Mouse (Mus musculus) kidney, embryonic 15.5 days (tissue): Measurements from ENCODE around the gene Msh6. TPM values are rescaled to one million over a fixed set of nuclear protein-coding genes. Genes with fewer than 3 reads are reported as not detected.
"Not testable (repeated sequence)": the region's sequence is repeated elsewhere in the genome, so short reads cannot be mapped to it uniquely, and the experiment has no call there.

Experiments
- ATAC-seq: fragments of 200-750 bp; cut with Nextera tagmentation; replicated peaks from 2 replicates; pipeline ENCODE4 v1.8.0; 2017; ENCODE audit warnings: moderate TSS enrichment; ENCODE audit not compliant: low FRiP score
- H3K27ac ChIP-seq: fragments of 300-500 bp; sonication (generic); 2 replicates; pipeline ENCODE4 v1.5.1; 2015; ENCODE audit warnings: mild to moderate bottlenecking, inconsistent platforms
- H3K27me3 ChIP-seq: fragments of 300-500 bp; sonication (generic); 2 replicates; pipeline ENCODE4 v1.6.1; 2015; ENCODE audit warnings: inconsistent platforms
- H3K36me3 ChIP-seq: fragments of 300-500 bp; sonication (generic); 2 replicates; pipeline ENCODE4 v1.6.1; 2015; ENCODE audit warnings: inconsistent platforms
- H3K4me1 ChIP-seq: fragments of 300-500 bp; sonication (generic); 2 replicates; pipeline ENCODE4 v1.6.1; 2015; ENCODE audit warnings: inconsistent platforms
- H3K4me2 ChIP-seq: fragments of 300-500 bp; sonication (generic); 2 replicates; pipeline ENCODE4 v1.6.1; 2015; ENCODE audit warnings: moderate library complexity, mild to moderate bottlenecking, inconsistent platforms
- H3K4me3 ChIP-seq: fragments of 300-500 bp; sonication (generic); replicated peaks from 2 replicates; pipeline ENCODE4 v1.5.1; 2015; ENCODE audit warnings: mild to moderate bottlenecking, inconsistent platforms
- H3K9ac ChIP-seq: fragments of 300-500 bp; sonication (generic); 2 replicates; pipeline ENCODE4 v1.6.1; 2015; ENCODE audit warnings: mild to moderate bottlenecking, inconsistent platforms
- H3K9me3 ChIP-seq: fragments of 300-500 bp; sonication (generic); replicated peaks from 2 replicates; pipeline ENCODE4 v1.6.1; 2016; ENCODE audit warnings: inconsistent platforms
- WGBS: fragments of 180-500 bp; shearing (Covaris S2); methylation state at CpG from one replicate; pipeline ENCODE4 v1.1.7; 2015; ENCODE audit warnings: mixed read lengths; 5-methylcytosine and 5-hydroxymethylcytosine counted together
- polyA plus RNA-seq: library from polyadenylated mRNA; unstranded; fragments of >200 nt; fragmentation: Nextera tagmentation; extraction: Ambion mirVana; gene quantifications from 2 replicates; pipeline ENCODE4 v1.2.1, GENCODE M21; 2015

Gene Msh6
- polyA plus RNA-seq, 1 experiment from 2014 or later = 59.4 TPM

DNA sequence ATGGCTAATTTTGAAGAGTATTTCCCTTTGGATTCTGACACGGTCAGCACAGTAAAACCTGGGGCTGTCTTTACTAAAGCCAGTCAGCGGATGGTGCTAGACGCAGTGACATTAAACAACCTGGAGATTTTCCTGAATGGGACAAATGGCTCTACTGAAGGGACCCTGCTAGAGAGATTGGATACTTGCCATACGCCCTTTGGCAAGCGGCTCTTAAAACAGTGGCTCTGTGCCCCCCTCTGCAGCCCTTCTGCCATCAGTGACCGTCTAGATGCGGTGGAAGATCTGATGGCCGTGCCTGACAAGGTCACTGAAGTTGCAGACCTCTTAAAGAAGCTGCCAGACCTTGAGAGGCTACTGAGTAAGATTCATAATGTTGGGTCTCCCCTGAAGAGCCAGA is 11.1 kb downstream of the Msh6 start:
- Histone ChIP-seq H3K27me3 (no peaks in the 10 kb centered on the region), H3K9ac (no peak overlapping the region), H3K4me1 (0 out of 2 replicates have a peak, but pooled peaks cover 5% of the 10 kb centered on the region), H3K27ac (no peak overlapping the region), H3K9me3 (no peaks in the 10 kb centered on the region), H3K4me3 (no peak overlapping the region), H3K4me2 (no peak overlapping the region), H3K36me3 (peaks cover 98% of the 10 kb centered on the region)
- 83% methylated on average over 8 of the region's 8 CpGs for WGBS
- ATAC-seq = no peak

DNA sequence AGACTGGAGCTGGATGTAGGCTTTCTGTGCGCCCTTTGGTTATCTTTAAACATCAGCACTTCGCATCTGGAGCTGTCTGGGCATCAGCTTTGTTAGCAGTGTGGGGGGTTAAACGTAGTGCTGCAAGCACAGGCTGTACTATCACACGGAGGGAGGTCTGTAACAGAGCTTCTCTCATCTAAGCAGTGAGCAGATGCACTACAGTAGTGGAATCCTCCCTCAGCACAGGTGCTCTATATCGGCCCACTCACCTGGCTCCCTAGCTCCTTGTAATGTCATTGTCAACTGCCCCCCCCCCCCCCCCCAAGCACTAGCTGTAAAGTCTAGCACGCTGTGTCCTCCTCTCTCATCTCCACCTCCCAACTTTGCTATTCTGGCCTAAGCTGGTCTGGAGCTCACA is 12.6 kb downstream of the Msh6 start:
- Histone ChIP-seq H3K36me3 (peaks cover 100% of the 10 kb centered on the region), H3K4me2 (no peak overlapping the region), H3K27me3 (no peaks in the 10 kb centered on the region), H3K27ac (no peak overlapping the region), H3K9ac (no peak overlapping the region), H3K9me3 (no peaks in the 10 kb centered on the region), H3K4me1 (0 out of 2 replicates have a peak, but pooled peaks cover 5% of the 10 kb centered on the region), H3K4me3 (no peak overlapping the region)
- ATAC-seq = no peak
- 75% methylated on average over 6 of the region's 6 CpGs for WGBS

DNA sequence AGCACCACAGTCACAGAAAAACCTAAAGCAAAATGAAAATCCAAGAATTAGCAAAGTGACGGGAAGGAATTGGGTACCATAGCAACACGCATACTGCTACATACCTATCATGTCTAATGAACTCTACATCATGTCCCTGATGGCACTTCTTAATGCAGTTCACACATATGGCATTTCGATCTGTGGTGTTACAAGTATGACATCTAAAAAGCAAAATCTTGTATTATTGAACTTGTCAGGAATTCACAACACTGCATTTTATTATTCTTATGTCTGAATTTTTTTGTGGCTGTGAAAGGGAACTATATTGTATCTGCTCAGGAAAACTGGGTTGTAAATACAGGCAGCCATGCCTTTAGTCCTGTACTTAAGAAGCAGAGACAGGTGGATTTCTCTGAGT is 17.3 kb downstream of the Msh6 start:
- Histone ChIP-seq H3K9ac (no peak overlapping the region), H3K27me3 (no peaks in the 10 kb centered on the region), H3K4me1 (no peaks in the 10 kb centered on the region), H3K36me3 (peaks cover 97% of the 10 kb centered on the region), H3K4me2 (no peak overlapping the region), H3K9me3 (no peaks in the 10 kb centered on the region), H3K4me3 (no peak overlapping the region), H3K27ac (no peak overlapping the region)
- no peak for ATAC-seq
- 85% methylated on average over 3 of the region's 3 CpGs for WGBS

DNA sequence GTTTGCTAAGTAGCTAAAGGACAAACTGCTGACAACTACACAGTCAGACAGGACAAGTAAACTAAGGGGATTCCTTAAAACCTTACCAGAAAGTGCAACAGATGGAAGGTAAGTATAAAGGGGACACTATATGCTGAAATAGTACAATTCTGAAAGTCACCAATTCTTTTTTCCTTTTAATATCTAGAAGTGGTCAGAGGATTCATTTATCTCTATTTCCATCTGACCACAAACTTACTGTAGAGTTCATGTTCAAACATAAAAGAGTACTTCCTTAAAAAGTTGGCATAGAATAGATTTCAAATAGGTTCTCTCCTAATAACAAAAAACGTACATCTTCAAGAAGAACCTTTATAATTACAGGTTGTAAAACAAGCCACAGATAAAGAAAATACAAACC is 18.5 kb downstream of the Msh6 start:
- Histone ChIP-seq H3K4me2 (no peak overlapping the region), H3K9me3 (no peaks in the 10 kb centered on the region), H3K27ac (no peak overlapping the region), H3K4me1 (no peaks in the 10 kb centered on the region), H3K36me3 (peaks cover 96% of the 10 kb centered on the region), H3K4me3 (no peak overlapping the region), H3K9ac (no peak overlapping the region), H3K27me3 (no peaks in the 10 kb centered on the region)
- 80% methylated on average over 1 of the region's 1 CpGs for WGBS
- ATAC-seq = no peak

DNA sequence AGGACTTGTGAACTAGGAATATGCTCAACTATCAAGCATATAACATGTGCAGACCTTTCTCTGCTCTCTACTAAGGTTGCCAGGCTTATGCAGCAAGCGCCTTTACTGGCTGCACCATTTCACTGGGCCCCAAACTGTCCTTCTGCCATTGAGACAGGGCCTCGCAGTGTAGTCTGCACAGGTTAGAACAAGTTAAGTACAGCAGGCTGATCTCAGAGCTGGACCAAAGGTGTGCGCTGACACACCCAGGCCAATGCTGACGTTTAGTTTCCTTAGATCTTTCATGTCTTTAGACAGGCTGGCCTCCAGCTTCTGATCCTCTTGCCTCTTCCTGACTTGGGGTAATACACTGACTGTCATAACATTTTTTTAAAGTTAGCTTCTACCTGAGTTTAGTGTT is 22.9 kb downstream of the Msh6 start:
- 88% methylated on average over 4 of the region's 4 CpGs for WGBS
- H3K27ac ChIP-seq = no peak overlapping the region
- no peaks in the 10 kb centered on the region for H3K9me3 ChIP-seq
- no peak overlapping the region for H3K4me2 ChIP-seq
- no peaks in the 10 kb centered on the region for H3K4me1 ChIP-seq
- H3K27me3 ChIP-seq = no peaks in the 10 kb centered on the region
- no peak overlapping the region for H3K4me3 ChIP-seq
- no peak overlapping the region for H3K9ac ChIP-seq
- H3K36me3 ChIP-seq = peaks cover 89% of the 10 kb centered on the region
- ATAC-seq = no peak

DNA sequence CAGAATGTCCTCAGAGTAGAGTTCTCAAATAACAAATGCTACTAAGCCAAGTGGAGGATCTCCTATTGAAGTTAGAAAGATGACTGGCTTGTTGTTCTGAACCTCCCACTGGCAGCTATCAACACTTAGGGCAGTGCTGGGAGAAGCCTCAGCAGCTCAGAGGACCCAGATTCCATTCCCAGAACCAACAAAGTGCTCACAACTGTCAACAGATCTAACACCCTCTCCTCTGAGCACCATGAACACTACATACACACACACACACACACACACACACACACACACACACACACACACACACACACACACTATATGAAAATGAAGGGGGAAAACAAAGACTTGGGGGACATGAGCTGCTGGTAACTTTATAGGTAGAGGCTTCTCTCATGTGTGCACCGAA is 30.0 kb downstream of the Msh6 start:
- Histone ChIP-seq H3K4me2 (no peak overlapping the region), H3K27ac (no peak overlapping the region), H3K9me3 (no peaks in the 10 kb centered on the region), H3K9ac (no peak overlapping the region), H3K36me3 (peaks cover 75% of the 10 kb centered on the region), H3K27me3 (no peaks in the 10 kb centered on the region), H3K4me3 (no peak overlapping the region), H3K4me1 (no peaks in the 10 kb centered on the region)
- ATAC-seq = no peak
- WGBS = 93% methylated on average over 1 of the region's 1 CpGs

DNA sequence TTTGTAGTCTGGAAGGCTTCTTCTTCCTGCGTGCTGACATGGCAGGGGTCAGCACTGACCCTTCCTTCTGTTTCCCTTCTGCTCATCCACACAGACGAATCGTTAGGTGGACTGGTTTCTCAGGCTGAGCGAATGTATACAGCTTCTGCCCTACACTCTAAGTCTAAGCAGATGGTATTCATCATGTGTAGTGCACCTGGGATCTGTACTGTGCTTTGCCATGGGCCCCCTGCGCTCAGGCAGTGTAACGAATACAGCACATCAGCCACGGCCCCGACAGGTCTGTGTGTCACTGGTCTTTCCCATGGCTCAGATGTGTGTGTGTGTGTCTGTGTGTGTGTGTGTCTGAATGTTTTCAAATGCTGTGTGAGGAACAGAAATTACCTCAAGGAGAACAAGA is 32.1 kb downstream of the Msh6 start:
- no peaks in the 10 kb centered on the region for H3K9me3 ChIP-seq
- WGBS = 71% methylated on average over 8 of the region's 8 CpGs
- no peak overlapping the region for H3K4me2 ChIP-seq
- peaks cover 79% of the 10 kb centered on the region for H3K36me3 ChIP-seq
- H3K27me3 ChIP-seq = no peaks in the 10 kb centered on the region
- H3K27ac ChIP-seq = no peak overlapping the region
- no peak for ATAC-seq
- H3K4me1 ChIP-seq = no peaks in the 10 kb centered on the region
- no peak overlapping the region for H3K9ac ChIP-seq
- no peak overlapping the region for H3K4me3 ChIP-seq

DNA sequence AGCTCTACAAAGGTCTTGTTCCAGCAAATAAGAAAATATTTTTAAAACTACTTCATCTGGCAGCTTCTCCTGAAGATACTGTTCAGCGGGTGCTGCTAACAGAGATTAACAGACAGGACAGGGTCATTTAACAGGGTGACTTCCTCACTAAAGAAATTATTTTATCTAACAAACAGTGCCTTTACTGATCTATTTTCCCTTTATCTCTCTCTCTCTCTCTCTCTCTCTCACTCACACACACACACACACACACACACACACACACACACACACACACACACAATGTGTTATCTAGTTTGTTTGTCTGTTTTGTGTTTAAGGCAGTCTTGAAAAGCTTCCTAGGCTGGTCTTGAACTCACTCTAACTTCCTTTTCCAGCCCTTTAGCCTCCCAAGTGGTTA is 39.6 kb downstream of the Msh6 start:
- Histone ChIP-seq H3K36me3 (peaks cover 58% of the 10 kb centered on the region), H3K27me3 (no peaks in the 10 kb centered on the region), H3K9me3 (no peaks in the 10 kb centered on the region), H3K27ac (no peak overlapping the region), H3K4me2 (no peak overlapping the region), H3K4me3 (no peak overlapping the region), H3K9ac (no peak overlapping the region), H3K4me1 (0 out of 2 replicates have a peak, but pooled peaks cover 8% of the 10 kb centered on the region)
- WGBS = 50% methylated on average over 1 of the region's 1 CpGs
- ATAC-seq = no peak

DNA sequence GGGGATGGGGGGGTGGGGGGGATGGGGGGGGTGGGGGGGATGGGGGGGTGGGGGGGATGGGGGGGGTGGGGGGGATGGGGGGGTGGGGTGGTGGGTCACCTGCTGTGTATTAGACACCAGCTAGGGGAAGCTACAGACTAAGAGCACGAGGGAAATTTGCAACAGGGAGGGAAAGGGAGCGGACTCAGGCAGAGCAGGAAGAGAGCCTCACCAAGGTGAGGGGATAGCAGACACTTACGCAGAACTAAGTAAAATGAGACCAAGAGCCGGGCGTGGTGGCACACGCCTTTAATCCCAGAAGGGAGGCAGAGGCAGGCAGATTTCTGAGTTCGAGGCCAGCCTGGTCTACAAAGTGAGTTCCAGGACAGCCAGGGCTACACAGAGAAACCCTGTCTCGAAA is 41.2 kb downstream of the Msh6 start:
- not testable (repeated sequence) for H3K4me1 ChIP-seq, H3K9ac ChIP-seq, H3K9me3 ChIP-seq, H3K27me3 ChIP-seq, ATAC-seq, H3K27ac ChIP-seq, H3K4me3 ChIP-seq, H3K4me2 ChIP-seq
- H3K36me3 ChIP-seq = peaks cover 45% of the 10 kb centered on the region
- 93% methylated on average over 8 of the region's 8 CpGs for WGBS

DNA sequence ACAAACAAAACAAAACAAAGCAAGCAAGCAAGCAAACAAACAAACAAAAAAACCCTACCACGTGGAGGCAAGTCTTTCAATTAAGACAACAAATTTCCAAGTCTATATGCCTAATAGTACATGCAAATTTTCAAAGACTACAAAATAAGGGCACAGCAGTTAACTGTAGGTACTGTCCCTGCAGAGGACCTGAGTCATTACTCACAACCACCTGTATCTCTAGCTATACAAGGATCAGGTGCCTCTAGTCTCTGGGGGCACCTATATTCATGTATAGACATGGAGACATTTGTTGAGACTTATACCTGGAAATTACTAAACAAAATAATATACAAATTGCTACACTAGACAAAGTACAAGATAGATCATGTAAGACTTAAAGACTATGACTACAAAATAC is 49.1 kb downstream of the Msh6 start:
- H3K9ac ChIP-seq = no peak overlapping the region
- H3K4me2 ChIP-seq = no peak overlapping the region
- H3K27ac ChIP-seq = no peak overlapping the region
- no peaks in the 10 kb centered on the region for H3K27me3 ChIP-seq
- no peak overlapping the region for H3K4me3 ChIP-seq
- WGBS = 84% methylated on average over 1 of the region's 1 CpGs
- peaks cover 15% of the 10 kb centered on the region; the same call in 1 of the 2 replicates for H3K4me1 ChIP-seq
- no peaks in the 10 kb centered on the region for H3K9me3 ChIP-seq
- ATAC-seq = no peak
- no peaks in the 10 kb centered on the region for H3K36me3 ChIP-seq

DNA sequence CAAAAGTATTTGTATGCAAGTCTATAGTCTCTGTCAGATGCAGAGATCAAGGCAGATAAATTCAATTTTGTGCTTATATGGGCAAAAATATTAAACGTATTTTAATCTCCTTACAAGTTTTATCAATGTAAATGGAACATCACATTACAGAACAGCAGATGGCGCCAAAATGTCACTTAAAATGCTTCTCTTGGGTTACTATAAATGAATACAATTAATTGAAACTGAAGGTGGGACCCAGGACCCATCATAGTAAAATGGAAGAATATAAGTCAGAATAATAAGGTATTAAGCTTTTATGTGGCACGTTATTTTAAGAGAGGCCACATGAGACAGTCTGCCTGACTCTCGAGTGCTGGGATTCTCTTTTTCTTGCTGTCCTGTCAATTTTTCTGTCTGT is 50.4 kb downstream of the Msh6 start:
- no peak for ATAC-seq
- 50% methylated on average over 4 of the region's 4 CpGs for WGBS

DNA sequence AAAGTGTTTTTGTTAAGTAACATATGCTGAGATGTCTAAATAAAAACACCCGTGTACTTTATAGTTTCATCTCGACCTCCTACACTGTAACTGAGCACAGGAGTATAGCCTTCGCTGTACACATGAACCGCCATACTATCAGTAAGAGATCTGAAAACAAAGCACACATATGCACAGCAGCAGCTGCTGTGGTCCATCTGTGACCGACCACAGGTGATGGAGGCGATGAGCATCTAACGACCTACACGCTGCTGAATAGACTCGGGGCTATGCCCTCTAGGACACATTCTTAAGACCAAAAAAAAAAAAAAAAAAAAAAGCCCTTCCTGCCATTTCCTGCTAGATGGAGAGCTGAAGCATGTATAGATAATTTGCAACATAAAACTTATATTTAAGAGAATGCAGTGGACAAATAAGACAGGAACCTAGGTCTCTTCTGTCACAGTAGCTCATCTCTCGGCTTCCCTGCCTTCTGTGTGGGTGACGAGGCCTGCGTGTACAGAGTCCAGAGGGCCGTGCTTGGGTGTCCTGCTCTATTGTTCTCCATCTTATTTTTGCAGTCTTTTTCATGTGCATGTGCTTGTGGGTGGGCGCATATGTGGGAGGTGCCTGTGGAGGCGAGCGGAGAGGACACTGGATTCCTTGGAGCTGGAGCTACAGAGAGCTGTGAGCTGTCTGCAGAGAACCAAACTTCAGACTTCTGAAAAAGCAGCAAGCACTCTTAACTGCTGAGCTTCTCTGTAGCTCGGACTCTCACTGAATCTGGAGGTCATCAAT is 54.5 kb downstream of the Msh6 start:
- WGBS = 73% methylated on average over 17 of the region's 17 CpGs
- Histone ChIP-seq H3K4me3 (no peak overlapping the region), H3K27ac (peak overlapping the region; percentile 5; the same call in 1 of the 2 replicates)

More for the DNA sequence above, 50.4 kb downstream of the Msh6 start:
- H3K4me1 ChIP-seq = peaks cover 19% of the 10 kb centered on the region
- H3K4me3 ChIP-seq = no peak overlapping the region
- no peaks in the 10 kb centered on the region for H3K27me3 ChIP-seq
- H3K36me3 ChIP-seq = no peaks in the 10 kb centered on the region
- no peak overlapping the region for H3K4me2 ChIP-seq
- H3K9ac ChIP-seq = no peak overlapping the region
- no peak overlapping the region for H3K27ac ChIP-seq
- H3K9me3 ChIP-seq = no peaks in the 10 kb centered on the region

DNA sequence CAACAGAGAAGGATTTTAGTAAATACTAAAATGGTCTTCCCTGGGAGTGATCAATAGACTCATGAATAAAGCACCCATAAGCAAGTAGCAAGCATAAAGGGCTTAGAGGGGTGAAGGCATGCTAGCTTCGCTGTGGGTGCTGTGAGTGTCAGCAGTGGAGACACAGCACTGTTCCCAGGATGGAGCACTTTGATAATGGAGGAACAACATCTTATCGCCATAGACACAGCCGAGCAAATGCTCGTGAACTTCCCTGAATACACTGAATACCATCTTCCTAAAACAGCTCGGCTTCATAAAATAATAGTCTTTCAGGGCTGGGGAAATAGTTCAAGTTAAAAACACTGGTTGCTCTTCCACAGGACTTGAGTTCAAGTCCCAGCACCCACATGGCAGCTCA is 56.9 kb downstream of the Msh6 start:
- WGBS = 92% methylated on average over 5 of the region's 5 CpGs
- ATAC-seq = no peak
- Histone ChIP-seq H3K4me3 (no peak overlapping the region), H3K27ac (no peak overlapping the region), H3K4me2 (no peak overlapping the region), H3K36me3 (no peaks in the 10 kb centered on the region), H3K9me3 (no peaks in the 10 kb centered on the region), H3K4me1 (peaks cover 20% of the 10 kb centered on the region), H3K9ac (no peak overlapping the region), H3K27me3 (no peaks in the 10 kb centered on the region)

More for the DNA sequence above, 54.5 kb downstream of the Msh6 start:
- Histone ChIP-seq H3K27me3 (no peaks in the 10 kb centered on the region), H3K36me3 (no peaks in the 10 kb centered on the region), H3K4me2 (no peak overlapping the region), H3K9ac (no peak overlapping the region), H3K4me1 (peaks cover 27% of the 10 kb centered on the region), H3K9me3 (no peaks in the 10 kb centered on the region)
- ATAC-seq = no peak
